Mouse (Mus musculus): Measurements from ENCODE around the gene B2m.
A peak's percentile ranks its signal among the peaks of the same experiment; 100 is the strongest.

B2m gene

DNA sequence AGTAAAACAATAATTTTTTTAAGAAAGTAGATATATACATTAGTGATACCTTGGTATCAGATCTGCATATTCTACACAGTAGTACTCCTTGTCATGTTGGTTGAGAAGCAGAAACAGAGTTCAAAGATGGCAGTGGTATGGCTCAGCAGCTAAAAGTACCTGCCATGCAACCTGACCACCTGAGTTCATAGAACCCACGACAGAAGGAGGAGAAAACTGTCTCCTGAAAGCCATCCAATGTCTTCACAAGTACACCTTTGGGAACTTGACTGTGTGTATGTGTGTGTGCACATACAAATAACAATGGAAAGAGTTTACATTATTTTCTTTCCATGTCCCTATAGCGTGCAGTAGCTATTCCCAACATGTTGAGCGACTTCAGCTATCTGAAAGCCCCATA is 2.2 kb downstream of the B2m start:
- DNase-seq (ENCODE audit: low read depth) = no peak

DNA sequence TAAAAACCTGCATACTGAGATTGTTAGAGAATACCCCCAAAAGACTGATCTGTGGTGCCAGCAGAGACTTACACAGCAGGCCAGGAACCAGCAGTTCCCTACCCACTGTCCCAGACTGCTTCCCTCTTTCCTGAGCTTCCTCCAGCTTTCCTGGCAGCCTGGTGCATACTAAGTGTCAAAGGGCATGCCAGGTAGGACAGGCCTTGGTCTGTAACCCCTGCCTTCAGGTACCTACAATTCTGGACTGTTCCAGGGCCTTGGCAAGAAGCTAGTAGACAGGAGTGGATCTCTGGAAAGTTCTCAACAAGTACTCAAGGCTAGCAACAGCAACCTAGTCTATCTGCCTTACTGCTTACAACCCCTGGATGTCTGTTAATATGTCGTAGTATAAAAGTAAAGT is 3.7 kb downstream of the B2m start:
- no peak for DNase-seq (ENCODE audit: low read depth)

DNA sequence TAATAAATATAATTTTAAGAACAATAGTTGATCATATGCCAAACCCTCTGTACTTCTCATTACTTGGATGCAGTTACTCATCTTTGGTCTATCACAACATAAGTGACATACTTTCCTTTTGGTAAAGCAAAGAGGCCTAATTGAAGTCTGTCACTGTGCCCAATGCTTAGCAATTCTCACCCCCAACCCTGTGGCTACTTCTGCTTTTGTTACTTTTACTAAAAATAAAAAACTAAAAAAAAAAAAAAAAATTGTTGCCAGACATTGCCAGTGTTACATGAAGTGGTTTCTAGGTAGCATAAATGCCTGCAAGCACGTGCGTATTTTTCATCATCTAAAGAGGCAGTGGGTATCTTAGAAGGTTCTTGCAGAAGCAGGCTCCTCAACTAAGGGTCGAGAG is 5.4 kb downstream of the B2m start:
- no peak for DNase-seq (ENCODE audit: low read depth)

DNA sequence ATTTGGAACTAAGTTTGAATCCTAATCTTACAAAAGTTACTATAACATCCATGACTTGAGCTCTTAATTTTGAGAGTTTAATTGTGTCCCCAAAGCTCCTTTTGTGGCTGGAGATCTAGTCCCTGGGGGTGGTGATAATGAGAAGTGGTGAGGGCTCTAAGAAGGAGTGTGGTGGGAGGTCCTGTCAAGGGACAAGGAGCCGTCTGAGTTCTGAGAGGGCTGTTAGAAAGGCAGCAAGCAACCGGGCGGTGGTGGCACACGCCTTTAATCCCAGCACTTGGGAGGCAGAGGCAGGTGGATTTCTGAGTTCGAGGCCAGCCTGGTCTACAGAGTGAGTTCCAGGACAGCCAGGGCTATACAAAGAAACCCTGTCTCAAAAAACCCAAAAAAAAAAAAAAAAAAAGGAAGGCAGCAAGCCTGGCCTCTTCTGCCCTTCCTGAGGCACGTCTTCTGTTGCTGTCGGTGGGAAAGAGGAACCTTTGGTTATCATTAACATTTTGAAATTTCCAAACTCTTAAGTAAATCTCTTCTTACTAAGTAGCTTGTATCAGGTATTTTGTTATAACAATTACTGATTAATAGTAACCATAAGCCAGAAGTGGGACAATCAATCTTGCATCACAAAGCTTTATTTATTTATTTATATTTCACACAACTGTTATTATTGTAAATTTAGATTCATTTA is 6.3 kb downstream of the B2m start:
- no peak for DNase-seq (ENCODE audit: low read depth)

DNA sequence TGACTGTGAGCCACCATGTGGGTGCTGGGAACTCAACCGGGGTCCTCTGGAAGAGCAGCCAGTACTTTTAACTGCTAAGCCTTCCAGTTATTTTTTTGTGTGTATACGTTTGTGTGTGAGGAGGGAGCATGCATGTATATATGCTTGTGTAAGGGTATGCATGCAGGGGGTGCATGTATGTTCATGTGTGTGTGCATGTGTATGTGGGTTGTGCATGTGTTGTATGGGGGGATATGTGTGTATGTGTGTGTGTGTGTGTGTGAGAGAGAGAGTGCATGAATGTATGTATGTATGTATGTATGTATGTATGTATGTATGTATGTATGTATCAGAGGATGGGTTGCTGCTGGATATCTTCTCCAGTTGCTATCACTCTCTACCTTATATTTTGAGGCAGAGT is 7.0 kb downstream of the B2m start:
- DNase-seq (ENCODE audit: low read depth) = no peak

DNA sequence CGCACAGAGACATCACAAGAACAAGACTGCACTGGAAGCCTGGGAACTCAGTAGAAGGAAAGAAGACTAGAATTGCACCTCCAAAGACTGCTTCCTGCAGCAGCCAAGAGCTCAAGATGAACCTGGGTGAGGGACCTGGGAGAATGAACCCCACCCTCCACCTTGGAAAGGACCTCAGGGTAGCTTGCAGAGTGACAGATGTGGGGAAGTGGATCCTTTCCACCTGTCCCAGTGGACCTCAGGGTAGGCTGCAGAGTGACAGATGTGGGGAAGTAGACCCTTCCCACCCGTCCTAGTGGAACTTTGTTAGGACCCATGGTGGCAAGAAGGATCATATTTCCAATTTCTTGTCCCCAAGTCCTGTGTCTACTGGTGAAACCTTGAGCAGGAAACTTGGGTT is 7.8 kb downstream of the B2m start:
- DNase-seq (ENCODE audit: low read depth) = no peak

DNA sequence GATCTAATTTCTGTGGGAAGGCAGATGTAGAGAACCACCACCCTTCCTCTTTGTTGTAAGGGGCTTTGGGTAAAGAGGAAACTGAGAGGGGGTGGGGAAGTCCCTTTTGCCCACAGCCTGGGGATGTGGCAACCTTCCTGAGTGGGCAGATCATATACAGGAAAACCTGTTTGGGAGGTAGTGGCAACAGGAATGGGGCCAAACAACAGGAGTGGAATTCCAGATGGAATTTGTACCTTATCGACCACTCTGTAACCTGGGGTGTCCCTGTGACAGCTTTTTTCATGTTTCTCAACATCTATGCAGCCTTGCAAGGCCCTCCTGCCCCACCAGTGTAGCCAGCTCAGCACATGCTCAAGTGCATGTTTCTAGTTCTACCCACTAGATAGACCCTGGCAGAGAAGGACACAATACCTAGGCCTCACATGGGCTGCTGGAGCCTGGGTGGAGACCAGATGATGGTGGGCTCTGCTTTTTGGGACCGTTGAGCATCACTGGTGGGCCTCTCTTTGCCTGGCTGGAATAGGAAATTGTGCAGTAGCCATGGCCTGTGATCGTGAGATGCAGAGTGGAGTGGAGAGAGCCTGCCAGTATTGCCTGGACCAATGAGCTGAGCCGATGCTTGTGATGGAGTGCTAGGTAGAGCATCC is 8.7 kb downstream of the B2m start:
- no peak for DNase-seq (ENCODE audit: low read depth)

DNA sequence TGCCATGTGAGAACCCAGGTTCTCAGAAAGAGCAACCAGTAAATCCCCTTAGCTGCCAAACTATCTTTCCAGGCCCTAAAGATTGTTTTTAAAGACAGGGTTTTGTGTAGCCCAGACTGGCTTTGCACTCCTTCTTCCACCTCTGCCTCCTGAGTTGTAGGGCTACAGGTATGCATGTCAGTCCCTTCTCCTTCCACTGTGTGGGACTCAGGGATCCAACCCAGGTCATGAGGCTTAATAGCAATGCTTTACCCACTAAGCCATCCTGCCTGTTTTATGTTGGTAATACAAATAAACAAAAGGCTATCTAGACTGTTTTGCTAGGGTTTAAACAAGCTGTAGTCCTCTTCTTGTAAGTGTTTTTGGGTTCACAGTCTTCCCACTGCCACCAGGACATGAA is 10.1 kb downstream of the B2m start:
- DNase-seq (ENCODE audit: low read depth) = no peak

DNA sequence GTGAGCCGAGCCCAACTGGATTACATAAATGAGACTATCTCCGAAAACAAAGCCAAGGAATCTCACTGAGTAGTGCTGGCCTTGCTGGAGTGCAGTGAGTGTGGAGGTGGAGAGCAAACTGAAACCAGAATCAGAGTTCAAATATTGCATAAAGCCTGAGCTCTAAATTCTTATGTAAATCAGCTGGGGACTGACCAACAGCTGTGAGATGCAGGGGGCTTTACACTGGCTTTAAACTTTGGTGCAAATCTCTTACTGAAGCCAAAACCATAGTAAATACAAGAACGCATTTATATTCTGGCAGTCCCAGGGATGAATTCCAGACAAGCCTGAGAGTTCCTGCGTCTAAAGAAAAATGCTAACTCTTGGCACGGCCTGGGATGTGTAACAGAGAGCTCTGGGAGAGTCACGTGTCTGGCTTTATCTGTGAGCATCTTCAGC is 10.9 kb downstream of the B2m start:
- peak; percentile 50 for DNase-seq (ENCODE audit: low read depth)

DNA sequence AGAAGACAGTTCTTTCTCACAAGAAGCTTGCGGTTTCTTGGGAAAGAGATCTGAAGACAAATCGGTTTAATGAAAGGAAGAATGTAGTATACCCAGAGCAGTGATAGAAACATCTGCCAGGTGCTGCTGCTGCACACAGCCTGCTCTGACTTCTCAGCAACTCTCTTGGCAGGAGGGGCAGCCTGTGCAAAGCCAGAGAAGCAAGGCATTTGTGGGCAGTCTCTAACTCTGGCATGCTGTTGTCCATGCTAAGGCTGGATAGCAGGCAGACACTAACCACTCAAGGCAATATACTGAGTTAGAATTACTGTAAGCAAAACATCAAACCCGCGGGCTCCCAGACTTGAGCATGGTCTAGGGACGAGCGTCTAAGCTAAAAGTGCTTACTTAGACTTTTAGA is 12.2 kb downstream of the B2m start:
- DNase-seq (ENCODE audit: low read depth) = no peak

DNA sequence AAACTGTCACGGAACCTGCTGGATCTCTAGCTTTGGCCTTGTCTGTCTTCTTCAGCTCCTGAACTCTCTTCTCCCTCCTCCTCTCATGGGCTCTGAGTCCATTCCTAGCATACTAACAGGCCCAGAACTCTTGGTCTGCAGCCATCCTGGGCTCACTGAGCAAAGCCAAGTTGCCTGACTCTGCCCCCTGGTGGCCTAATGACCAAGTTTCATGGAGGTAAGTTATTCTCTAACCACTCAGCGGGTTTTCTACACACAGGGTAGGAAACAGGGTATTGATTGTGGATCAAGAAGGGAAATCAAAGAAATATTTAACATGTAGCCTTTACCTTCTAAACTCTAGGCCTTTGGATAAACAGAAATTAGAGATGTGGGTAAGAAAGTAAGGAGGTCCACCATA is 13.2 kb downstream of the B2m start, which contains the start of gene Trim69:
Gene Trim69, plus strand, starts transcription at position 21 of the 400 bp plus-strand sequence.
- DNase-seq (ENCODE audit: low read depth) = peak; percentile 97

DNA sequence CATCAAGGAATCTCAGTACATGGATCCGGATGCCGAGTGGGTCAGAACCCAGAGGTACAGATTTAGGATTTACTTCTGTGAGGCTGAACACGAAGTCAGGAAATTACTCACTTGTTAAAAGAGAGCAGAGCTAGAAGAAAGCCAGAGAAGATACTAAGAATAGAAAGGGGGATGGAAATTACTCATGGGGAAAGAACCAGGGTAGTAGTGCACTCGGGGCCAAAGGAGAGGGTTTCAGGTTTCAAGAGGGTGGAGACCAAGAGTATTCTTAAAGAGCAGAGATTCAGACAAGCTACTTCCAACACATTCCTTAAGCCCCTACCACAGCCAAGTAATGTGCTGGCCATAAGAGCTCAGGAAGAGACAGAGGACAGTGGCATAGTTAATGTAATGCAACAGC is 14.1 kb downstream of the B2m start:
- DNase-seq (ENCODE audit: low read depth) = peak; percentile 86

DNA sequence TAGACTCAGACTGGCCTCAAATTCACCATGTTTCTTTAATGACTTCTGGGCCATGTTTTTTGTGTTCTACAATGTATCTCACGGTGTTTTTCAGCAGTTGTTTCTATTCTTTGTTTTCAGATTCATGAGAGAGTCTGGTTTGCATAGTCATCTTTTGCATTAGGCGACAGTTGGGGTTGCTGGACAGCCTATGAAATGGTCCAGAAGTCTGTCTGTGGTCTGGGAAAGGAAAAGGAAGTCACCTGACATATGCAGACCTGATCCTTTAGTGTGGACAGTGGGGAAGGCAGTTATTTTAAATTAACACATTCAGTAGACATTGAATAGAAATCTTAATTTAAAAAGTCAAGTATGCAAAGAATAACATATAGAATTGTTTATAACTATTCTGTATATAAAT is 15.0 kb downstream of the B2m start:
- DNase-seq (ENCODE audit: low read depth) = no peak

DNA sequence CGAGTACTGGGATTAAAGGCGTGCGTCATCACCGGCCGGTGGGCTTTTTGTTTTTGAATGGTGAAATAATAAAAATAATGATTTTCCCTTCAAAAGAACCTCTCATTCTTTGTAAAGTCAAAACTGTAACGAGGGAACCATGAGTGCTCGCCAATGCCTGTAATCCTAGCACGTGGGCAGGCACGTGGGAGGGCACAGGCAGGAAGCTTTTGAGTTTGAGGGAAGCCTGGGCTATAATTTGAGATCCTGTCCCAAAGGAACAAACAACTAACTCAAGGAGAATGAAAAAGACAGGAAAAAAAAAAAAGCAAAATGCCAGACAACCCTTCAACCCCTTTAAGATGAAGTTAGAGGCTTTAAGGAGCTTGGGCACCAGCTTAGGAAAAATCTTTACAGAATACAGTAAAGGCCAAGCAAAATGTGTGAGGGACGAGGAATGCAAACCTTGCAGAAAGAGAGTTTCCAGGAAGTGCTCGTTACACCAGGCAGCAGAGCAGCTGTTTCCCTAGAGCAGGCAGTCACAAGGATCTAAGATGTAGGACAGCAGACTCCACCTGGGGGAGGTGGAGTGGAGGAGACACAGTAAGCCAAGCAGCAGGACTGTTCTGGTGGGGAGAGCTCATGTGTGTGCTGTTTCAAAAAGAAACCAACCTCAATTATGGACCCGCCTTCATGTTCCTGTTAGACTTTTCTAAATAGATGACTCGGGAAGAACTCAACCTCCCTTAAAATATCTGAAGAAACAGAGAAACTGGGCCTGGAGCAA is 16.1 kb downstream of the B2m start:
- peak; percentile 60 for DNase-seq (ENCODE audit: low read depth)

DNA sequence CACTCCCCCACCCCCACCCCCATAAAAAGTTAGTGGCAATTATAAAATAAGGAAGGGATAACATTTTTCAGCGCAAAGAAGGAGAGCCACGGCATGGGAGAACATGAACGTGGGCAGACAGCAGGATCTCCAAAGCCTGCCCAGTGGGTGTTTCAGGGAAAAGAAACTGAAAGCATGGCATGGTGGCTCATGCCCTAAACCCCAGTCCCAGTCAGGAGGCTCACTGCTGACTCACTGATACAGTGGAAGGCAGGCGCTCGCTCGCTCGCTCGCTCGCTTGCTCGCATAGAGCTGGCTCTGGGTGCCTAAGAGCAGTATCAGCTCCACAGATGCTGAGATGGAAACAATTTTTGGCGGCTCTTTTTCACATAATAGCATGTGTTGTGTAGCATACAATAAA is 16.8 kb downstream of the B2m start:
- DNase-seq (ENCODE audit: low read depth) = peak; percentile 84

DNA sequence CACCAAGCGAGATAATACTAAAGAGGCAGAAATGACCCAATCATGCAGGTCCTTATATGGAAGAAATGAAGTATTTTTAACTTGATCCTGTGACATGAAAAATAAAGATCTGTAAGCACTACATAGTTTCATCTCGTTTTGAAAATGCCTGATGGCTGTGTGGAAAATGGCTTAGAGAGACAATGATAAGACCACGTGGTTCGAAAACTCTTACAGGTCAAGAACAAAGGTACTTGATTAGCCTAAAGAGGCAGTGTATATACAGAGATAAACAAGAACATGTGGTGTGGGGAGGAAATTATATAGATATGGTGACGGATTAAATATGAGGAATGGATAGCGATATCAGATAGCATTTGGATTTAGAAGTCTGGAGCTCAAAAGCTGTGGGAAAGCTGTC is 23.8 kb downstream of the B2m start:
- DNase-seq (ENCODE audit: low read depth) = no peak

DNA sequence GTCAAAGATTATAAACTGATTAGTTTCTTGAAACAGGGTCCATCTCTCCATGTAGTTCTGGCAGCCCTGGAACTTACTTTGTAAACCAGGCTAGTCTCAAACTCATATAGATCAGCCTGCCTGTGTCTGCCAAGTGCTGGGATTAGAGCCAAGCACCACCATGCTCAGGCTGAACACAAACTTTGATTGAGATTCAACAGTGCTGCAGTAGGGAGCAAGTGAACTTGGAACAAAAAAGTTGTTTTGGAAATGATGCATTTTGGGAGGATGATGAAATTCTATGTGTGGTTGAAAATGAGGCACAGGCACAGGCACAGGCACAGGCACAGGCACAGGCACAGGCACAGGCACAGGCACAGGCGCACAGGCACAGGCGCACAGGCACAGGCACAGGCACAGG is 24.7 kb downstream of the B2m start:
- DNase-seq (ENCODE audit: low read depth) = peak; percentile 95

DNA sequence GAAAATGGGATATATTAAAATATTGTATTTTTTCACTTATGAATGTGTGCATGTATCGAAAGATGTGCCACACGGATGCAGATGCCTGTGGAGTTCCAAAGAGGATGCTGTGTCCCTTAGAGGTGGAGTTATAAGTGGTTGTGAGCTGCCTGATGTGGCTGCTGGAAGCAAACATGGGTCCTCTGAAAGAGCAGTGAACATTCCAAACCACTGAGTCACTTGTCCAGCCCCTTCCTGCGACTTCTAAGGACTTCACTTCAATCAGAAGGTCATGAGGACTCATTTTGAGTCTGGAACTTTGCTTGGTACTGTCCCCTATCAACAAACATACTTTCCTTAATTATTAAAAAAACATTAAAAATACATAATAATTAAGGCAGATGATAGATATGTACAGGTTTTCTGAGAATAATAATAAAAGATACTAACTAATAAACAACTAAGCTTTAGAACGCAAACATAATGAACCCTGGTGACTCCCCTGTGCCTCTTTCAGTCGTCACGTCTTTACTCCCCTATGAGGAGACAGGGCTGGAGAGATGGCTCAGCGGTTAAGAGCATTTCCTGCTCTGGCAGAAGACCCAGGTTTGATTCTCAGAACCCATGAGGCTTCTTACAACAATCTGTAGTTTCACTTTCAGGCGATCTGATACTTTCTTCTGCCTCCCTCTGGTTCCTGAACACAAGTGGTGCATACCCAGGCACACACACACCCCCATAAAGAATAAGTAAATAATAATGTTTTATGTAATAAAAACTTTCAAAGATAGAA is 32.8 kb downstream of the B2m start:
- DNase-seq (ENCODE audit: low read depth) = peak; percentile 50

DNA sequence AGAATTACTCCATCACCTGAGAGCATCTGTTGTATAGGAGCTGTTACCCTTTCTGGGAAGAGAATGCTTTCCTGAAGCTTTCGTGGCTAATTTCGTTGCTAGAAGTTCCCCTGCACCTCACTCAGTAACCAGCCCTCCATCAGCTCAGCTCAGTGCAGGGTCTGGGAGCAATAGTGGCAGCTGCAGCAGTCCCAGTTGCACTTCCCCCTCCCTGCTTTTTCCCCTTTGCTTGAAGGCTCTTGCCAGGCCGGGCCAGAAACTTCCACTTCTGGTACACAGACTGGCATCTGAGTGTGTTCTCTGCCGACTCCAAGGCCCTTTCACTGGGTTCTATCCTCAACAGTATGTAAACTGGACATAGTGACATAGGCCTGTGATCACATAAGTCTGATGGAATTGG is 37.6 kb downstream of the B2m start:
- no peak for DNase-seq (ENCODE audit: low read depth)

DNA sequence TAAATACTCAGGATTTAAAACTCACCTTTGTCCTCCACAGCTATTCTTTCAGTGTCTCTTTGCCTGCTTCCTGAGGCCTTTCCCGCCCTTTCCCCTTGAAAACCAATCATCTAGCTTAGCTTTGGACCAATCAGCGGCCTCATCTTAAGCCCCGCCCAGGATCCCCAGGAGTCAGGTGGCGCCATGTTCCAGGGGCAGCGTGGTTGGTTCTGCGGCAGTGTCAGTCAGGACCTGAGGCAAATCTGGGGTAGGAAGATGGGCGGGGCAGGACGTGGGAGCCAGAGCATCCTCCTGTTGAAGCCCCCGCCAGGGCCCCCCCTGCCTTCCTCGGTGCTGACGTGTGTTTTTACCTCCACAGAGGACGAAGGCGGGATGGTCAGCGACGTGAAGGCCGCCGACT is 38.6 kb downstream of the B2m start, which contains the start of the genes Patl2 and Terb2:
Gene Patl2, minus strand, starts transcription at position 84 of the 400 bp plus-strand sequence.
Gene Terb2, plus strand, starts transcription at position 167 of the 400 bp plus-strand sequence.
- DNase-seq (ENCODE audit: low read depth) = no peak

DNA sequence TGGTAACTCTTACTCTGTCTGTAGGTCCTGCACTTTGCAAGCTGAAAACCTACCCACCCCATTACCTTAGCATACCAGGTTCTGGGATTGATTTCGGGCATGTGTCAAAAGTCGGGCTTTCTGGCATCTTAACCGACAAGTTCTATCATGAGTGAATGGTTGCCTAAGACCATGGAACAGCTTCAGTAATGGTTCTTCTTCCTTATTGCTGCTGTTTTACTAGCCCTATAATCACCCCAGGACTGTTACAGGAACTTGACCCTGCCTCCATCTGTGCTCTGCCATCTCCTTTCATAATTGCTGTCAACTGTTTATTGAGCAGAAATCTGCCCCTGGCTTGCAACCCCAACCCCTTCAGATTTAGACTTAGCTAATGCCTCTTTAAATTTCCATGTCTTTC is 39.3 kb downstream of the B2m start:
- no peak for DNase-seq (ENCODE audit: low read depth)

DNA sequence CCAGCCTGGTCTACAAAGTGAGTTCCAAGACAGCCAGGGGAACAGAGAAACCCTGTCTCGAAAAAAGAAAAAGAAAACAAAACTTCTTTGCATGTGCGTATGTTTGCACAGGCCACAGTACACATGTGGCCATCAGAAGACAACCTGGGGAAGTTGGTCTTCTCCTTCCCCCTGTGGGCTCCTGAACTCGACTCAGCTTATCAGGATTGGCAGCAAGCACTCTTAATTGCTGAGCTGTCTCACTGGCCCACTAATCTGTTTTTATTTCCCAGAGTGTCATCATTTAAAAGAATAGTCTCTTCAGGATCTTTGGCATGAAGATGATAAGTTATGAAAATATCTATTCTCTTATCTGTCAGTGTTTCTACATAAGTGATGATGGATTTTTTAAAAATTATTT is 44.4 kb downstream of the B2m start:
- no peak for DNase-seq (ENCODE audit: low read depth)

Measured in NIH3T3 (cell line).